Mouse (Mus musculus): ENCODE results near the gene Vsig8.

Vsig8 gene

DNA sequence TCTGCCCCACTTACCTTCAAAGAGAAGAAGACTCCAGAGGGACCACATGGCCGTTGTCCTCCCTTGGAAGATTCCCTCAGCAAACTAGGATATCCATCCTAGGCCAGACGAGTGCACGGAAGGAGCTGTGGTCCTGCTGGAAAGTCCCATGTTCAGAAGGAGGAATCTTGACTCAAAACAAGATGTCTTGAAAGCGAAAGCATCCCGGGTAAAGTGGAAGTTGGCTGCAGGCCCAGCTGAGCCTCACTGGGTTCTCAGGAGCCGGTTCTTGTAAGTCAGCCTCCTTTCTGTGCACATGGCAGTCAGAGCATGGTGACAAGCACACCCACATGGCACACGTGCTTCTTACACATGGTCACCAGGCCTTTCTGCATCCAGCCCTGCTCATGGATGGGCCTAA, 34.6 kb downstream of the Vsig8 start, which contains the start of gene Slamf8:
Gene Slamf8, minus strand, starts transcription at position 184 of the 400 bp plus-strand sequence.
- DNase-seq (ENCODE audit: low spot score): peak; percentile 21

- DNase-seq (ENCODE audit: low spot score): no peak
Measured at GRCm38 (mm10) chr1:172593321-172593720, 37.6 kb downstream of the Vsig8 start.

GRCm38 (mm10) chr1:172593956-172594355, 38.2 kb downstream of the Vsig8 start:
- DNase-seq (ENCODE audit: low spot score): no peak

DNA sequence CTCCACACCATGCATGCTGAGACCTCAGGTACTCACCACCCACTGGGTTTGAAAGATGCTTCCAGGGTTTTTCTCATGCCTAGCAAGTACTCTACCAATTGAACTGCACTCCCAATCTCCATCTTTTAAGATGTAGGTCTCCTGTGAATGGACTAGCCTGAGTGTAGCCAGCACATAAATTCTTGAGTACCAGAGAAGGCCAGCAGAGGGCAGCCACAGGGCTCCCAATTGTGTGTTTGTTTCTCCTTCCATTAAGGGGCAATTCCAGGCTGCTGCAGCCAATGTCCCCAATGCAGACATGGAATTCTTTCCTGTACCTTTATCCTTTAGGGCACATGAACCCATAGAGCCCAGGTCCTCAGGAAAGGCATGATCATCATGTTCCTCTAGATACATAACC, 38.8 kb downstream of the Vsig8 start:
- DNase-seq (ENCODE audit: low spot score): peak; percentile 20

GRCm38 (mm10) chr1:172602326-172602725, 46.6 kb downstream of the Vsig8 start, which contains the start of gene Fcrl6:
TSS of gene Fcrl6 (minus strand) at chr1:172602551.
- DNase-seq (ENCODE audit: low spot score): no peak

DNA sequence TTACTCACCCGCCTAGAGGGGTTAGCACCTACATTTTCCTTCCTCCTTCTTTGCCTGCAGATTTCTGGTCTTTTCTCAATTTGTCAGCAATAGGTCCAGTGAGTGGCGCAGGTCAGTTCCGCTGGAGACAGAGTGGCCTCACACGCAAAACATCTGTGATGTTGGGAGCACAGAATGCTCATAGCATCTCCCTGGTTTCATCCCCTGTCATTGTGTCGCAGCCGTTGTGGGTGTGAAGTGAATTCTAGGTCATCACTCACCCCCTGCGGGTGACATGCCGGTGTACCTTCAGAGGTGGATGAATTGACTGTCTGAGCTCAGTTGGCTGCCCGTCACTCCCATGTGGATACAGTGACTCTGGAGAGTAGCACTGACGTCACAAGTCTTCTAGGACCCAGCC, 55.6 kb downstream of the Vsig8 start:
- DNase-seq (ENCODE audit: low spot score): no peak

- peak; percentile 14 for DNase-seq (ENCODE audit: low spot score)
Measured at GRCm38 (mm10) chr1:172612745-172613144, 57.0 kb downstream of the Vsig8 start.
